Mouse (Mus musculus): ENCODE data around the gene Mrvi1.
"Not testable (repeated sequence)": the region's sequence is repeated elsewhere in the genome, so short reads cannot be mapped to it uniquely, and the experiment has no call there.

Mrvi1 gene

GRCm38 (mm10) chr7:110941116-110941521 lies 41.1 kb downstream of the Mrvi1 start:
- DNase-seq (ENCODE audit: low spot score) = no peak

DNA sequence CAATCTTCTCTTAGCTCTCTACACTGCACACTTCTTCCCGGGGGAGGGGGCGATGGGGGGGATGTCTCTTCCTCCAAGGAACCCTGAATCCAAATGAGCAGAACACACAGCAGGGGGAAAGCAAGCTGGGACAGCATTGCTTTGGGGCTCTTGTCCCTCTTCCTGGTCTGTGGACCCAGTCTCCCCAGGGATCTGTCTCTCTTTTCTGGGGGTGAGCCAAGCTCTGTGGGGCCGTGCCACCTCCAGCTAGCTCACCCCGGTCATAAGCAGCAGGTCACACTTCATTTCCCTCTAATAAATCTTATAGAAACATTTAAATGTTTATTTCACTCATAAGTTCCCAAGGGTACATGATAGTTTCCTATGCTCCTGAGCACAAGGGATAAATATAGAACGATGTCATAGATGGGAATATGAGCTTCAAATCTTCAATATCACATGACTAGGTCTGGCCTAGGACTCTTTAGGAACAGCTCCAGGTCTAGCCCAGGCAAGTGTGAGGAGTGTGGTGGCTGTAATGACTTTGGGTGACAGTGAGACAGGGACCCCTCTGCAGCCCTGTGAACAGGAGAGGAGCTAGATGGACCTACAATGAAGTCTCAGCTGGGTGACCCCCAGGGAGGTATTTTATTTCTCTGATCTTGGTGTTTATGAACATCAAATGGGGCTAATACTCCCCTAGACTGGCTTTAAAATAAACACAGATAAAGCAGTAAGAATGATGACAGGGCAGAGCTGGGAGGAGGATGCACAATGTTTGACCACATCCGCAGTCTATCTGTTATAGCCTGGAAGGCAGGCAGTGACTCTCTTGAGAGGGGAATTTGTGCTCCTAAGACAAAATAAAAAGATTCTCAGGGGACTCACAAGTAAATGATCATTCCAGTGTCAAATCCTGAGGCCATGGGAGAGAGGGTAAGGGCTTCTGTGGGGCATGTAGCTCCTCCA lies 46.2 kb downstream of the Mrvi1 start:
- no peak for DNase-seq (ENCODE audit: low spot score)

GRCm38 (mm10) chr7:110933999-110934398 lies 48.3 kb downstream of the Mrvi1 start:
- no peak for DNase-seq (ENCODE audit: low spot score)

DNA sequence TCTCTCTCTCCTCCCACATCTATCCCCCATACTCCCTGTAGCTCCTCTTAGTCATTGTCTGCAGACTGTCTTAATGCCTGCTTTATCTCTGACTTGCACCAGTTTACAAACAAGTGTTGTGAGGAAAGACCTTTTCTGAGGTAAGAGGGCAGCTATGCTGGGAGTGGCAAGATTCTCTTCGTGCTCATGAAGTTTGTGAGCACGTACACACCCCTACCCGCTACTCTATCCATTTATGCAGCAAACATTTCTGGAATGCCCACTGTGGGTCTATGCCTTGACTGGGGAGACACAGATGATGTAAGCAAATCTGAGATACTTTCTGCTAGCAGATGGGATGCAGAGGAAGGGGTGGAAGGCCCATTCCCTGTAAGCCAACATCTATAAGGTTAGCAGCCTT lies 48.9 kb downstream of the Mrvi1 start:
- no peak for DNase-seq (ENCODE audit: low spot score)

DNA sequence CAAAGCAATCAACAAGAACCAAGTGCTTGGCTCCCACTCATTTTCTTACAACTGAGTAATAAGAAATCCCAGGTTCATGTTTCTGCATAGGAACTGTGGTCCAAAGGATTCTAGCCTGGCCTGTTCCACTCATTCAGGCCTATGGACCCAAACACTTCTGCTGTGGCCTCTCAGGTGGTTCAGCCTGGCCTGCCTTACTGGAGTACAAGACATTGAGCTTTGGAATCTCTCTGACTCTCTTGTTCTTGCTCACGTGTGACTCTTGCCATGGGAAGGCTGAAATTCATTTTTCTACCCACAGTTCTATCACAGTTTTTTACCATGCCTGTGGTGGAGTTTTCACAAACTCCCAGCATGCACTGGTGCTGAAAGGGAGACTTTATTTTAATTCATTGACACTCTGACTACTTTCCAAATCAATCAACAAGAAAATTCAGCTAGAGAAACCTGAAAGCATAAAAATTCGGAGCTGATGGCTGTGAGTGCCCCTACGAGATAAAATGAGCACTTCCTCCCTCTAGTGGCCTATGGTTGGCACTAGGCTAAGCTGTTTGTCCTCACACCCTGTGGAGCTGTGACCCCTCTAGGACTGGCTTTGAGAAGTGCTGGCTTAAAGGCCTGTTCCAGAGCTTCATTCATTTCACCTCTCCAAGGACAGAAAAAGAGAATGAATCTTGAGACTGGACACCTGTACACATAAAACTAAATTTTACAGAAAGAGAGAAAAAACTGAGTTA lies 52.0 kb downstream of the Mrvi1 start:
- no peak for DNase-seq (ENCODE audit: low spot score)

DNA sequence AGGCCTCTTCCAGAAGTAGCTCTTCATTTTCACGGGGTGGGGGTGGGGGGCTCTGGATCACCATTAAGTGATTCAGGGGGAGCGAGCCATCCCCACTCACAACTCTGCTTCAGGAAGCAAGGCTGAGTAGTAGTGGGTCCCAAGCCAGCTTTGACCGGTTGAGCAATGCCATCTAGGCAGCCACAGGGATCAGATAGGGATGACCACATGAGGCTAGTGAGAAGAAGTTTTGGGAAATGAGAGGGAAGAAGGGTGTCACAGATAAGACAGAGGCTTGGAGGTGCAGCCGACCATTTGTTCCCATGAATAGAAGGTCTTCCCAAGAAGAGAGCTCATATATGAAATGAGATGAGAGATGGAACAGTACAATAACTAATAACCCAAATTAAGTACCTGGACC lies 55.7 kb downstream of the Mrvi1 start:
- no peak for DNase-seq (ENCODE audit: low spot score)

- DNase-seq (ENCODE audit: low spot score) = no peak
These were observed 61.7 kb downstream of the Mrvi1 start for GRCm38 (mm10) chr7:110920331-110921261.

DNA sequence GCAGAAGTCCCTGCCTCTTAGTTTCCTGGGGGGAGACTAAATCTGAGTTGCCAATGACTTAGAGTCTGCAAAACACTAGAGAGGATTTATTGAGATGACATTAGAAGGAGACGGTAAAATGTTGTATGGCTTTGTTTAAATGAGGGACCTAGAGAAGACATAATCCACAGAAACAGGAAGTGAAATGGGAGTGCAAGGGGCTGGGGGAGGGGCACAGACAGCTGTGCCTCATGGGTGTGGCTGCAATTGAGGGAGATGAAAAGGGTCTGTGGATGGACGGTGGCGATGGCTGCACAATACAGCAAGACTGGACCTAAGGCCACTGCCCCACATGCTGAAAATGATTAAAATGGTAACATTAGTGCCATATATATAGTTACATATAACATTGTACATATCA lies 62.5 kb downstream of the Mrvi1 start:
- no peak for DNase-seq (ENCODE audit: low spot score)

GRCm38 (mm10) chr7:110915913-110916312 lies 66.3 kb downstream of the Mrvi1 start:
- no peak for DNase-seq (ENCODE audit: low spot score)

DNA sequence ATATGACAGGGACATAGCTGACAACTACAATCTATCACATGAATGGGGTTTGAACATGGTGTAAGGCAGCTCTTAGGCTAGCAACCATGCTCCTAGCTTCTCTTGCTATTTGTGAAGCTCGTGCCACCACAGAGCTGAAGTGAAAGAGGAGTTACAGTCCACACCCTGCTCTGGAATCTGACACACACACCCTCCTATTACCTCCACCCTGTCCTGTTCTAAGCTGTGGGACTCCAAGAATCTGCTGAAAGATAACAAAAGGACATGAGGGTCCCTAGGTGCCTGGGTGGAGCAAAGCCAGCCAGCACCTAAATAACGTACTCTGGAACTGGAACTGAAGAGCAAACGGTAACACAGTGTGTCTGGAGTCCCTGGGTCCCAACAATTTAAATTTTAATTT lies 67.7 kb downstream of the Mrvi1 start:
- no peak for DNase-seq (ENCODE audit: low spot score)

GRCm38 (mm10) chr7:110913754-110914153 lies 68.5 kb downstream of the Mrvi1 start:
- no peak for DNase-seq (ENCODE audit: low spot score)

- DNase-seq (ENCODE audit: low spot score) = no peak
These were observed 73.8 kb downstream of the Mrvi1 start for GRCm38 (mm10) chr7:110908209-110909144.

GRCm38 (mm10) chr7:110906566-110906965 lies 75.7 kb downstream of the Mrvi1 start:
- no peak for DNase-seq (ENCODE audit: low spot score)

DNA sequence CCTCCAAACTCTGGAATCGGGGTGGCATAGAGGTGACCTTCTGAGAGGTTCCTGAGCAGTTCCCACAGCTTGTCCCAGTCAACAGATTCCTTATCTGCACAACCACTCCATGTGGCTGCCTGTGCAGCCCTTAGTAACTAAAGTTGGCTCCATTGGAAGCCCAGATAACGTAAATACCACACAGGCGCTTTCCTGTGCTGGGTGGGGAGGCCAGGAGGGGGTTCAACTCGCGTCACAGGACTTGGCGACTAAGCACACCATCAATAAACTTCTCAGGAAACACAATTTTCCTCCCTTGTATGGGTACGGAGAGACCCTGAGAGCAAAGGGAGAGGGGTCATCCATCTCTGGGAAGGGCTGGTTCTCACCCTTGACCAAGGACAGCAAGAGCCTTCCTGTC lies 79.0 kb downstream of the Mrvi1 start:
- DNase-seq (ENCODE audit: low spot score) = no peak

DNA sequence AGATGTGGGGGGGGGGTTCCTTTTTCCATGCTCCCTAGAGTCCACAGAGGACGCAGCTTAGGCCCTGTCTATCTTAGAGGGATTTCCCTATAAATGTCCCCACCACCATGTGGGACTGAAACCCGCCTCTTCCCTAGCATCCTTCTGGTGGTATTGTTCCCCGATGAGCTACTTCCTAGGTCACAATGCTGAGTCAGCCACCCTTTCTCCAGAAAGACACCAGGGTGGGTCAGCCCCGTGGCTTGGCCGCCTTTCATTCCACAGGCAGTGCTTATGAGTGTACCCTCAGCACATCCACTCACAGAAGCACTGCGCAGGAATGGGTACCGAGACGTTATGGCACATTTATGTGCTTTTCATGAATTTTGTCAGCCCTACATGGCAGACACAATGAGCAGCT lies 85.1 kb downstream of the Mrvi1 start:
- no peak for DNase-seq (ENCODE audit: low spot score)

GRCm38 (mm10) chr7:110896453-110896852 lies 85.8 kb downstream of the Mrvi1 start:
- no peak for DNase-seq (ENCODE audit: low spot score)

DNA sequence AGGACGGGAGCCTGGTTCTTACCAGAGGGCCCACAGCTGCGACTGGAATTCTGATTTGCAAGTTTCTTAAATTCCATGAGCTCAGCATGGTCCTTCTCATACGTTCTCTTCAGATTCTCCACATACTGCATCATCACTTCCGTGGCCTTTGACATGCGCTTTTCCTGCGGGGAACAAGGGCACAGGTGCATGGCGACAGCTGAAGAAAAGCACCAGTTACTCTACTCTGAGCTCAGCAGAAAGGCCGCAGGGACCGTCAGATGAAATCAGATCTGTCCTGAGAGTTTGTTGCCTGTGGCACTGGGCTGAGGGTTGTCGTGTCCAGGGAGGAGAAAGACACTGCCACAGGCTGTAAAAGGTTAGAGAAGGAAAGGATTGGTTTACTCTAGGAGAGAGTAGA lies 86.5 kb downstream of the Mrvi1 start:
- DNase-seq (ENCODE audit: low spot score) = not testable (repeated sequence)

DNA sequence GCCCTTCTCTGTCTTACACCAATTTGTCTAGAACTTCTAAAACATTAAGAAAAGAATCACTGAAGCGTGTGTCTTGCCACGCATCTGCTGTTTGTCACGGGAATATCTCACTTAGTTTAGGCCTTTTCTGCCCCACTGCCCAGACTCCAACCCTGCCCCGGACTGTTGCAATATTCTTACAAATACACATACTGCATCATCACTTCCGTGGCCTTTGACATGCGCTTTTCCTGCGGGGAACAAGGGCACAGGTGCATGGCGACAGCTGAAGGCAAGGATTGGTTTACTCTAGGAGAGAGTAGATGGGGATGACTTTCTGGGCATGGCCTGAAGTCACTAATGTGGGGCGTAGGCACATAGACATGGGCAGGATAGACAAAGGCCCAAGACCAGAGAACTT lies 87.6 kb downstream of the Mrvi1 start:
- no peak for DNase-seq (ENCODE audit: low spot score)

- DNase-seq (ENCODE audit: low spot score) = no peak
These were observed 88.2 kb downstream of the Mrvi1 start for GRCm38 (mm10) chr7:110893943-110894610.

DNA sequence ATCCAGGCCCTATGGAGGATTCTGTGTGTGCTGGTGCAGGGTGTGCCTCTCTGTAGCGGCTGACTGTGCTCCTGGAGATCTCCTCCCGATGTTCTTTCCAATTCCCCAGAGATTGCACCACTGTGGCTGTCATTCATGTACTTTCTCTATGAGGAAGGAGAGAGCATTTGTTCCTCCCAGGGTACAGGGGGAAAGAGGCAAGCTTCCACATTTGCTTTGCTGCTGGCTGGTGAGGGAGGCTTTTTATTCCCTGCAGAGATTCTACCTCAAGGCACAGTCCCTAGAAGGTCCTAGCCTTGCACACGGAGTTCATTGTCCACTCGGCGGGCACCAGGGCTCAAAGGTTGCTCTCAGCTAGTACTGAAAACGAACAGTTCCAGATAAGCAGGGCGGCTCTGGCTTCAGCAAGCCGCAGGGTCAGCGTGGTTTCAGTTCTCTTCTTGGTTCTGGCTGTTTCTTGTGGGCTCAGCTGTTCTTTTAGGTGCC lies 90.7 kb downstream of the Mrvi1 start:
- DNase-seq (ENCODE audit: low spot score) = no peak
